Mouse (Mus musculus) neural tube, embryonic 11.5 days (tissue): Measurements from ENCODE around the gene Kcng1. TPM values are rescaled to one million over a fixed set of nuclear protein-coding genes. Genes with fewer than 3 reads are reported as not detected.
A peak's percentile ranks its signal among the peaks of the same experiment; 100 is the strongest.

Experiments
- ATAC-seq: fragments of 200-750 bp; cut with Nextera tagmentation; 2 replicates; pipeline ENCODE4 v1.8.0; 2017; ENCODE audit warnings: moderate number of reproducible peaks, mild to moderate bottlenecking, moderate TSS enrichment, moderate library complexity; ENCODE audit not compliant: insufficient read depth, low FRiP score, low TSS enrichment
- DNase-seq: peaks from one replicate; pipeline ENCODE4 v3.0.0-alpha.2; 2015; ENCODE audit warnings: low spot score
- H3K27ac ChIP-seq: fragments of 300-500 bp; sonication (generic); 2 replicates; pipeline ENCODE4 v1.5.1; 2014; ENCODE audit warnings: low read depth, mild to moderate bottlenecking, low read length
- H3K27me3 ChIP-seq: fragments of 300-500 bp; sonication (generic); 2 replicates; pipeline ENCODE4 v1.6.1; 2014; ENCODE audit warnings: mild to moderate bottlenecking, low read length, mixed read lengths; ENCODE audit not compliant: control insufficient read depth, insufficient read depth
- H3K36me3 ChIP-seq: fragments of 300-500 bp; sonication (generic); 2 replicates; pipeline ENCODE4 v1.6.1; 2014; ENCODE audit warnings: mild to moderate bottlenecking, low read length, moderate library complexity, mixed read lengths; ENCODE audit not compliant: control insufficient read depth, insufficient read depth
- H3K4me1 ChIP-seq: fragments of 300-500 bp; sonication (generic); 2 replicates; pipeline ENCODE4 v1.6.1; 2014; ENCODE audit warnings: low read length, mixed read lengths; ENCODE audit not compliant: control insufficient read depth, insufficient read depth
- H3K4me2 ChIP-seq: fragments of 300-500 bp; sonication (generic); 2 replicates; pipeline ENCODE4 v1.6.1; 2014; ENCODE audit warnings: low read depth, mild to moderate bottlenecking, moderate library complexity
- H3K4me3 ChIP-seq: fragments of 300-500 bp; sonication (generic); 2 replicates; pipeline ENCODE4 v1.5.1; 2014; ENCODE audit warnings: low read depth, low read length
- H3K9ac ChIP-seq: fragments of 300-500 bp; sonication (generic); 2 replicates; pipeline ENCODE4 v1.6.1; 2014; ENCODE audit warnings: mild to moderate bottlenecking, low read length
- H3K9me3 ChIP-seq: fragments of 300-500 bp; sonication (generic); 2 replicates; pipeline ENCODE4 v1.6.1; 2016; ENCODE audit warnings: low read length; ENCODE audit not compliant: control insufficient read depth
- WGBS: fragments of 180-500 bp; shearing (Covaris S2); extraction: QIAGEN DNeasy Blood & Tissue Kit; methylation state at CpG from one replicate; pipeline ENCODE4 v1.1.7; 2014; 5-methylcytosine and 5-hydroxymethylcytosine counted together
- polyA plus RNA-seq: library from polyadenylated mRNA; unstranded; fragments of >200 nt; fragmentation: Nextera tagmentation; extraction: Ambion mirVana; gene quantifications from 2 replicates; pipeline ENCODE4 v1.2.1, GENCODE M21; 2014

The Kcng1 gene
- polyA plus RNA-seq, 1 experiment from 2014 or later, result 0.52 TPM

GRCm38 (mm10) chr2:168252639-168253292 is 28.8 kb downstream of the Kcng1 start:
- H3K27me3 ChIP-seq, result no peaks in the 10 kb centered on the region; the same call in 1 of the 2 replicates
- peak overlapping the region; percentile 1; the same call in 1 of the 2 replicates for H3K4me3 ChIP-seq
- no peaks in the 10 kb centered on the region for H3K4me1 ChIP-seq
- WGBS, result 14% methylated on average over 16 of the region's 16 CpGs
- H3K9me3 ChIP-seq, result no peaks in the 10 kb centered on the region
- no peaks in the 10 kb centered on the region for H3K36me3 ChIP-seq
- peak overlapping the region; percentile 19; the same call in 1 of the 2 replicates for H3K4me2 ChIP-seq
- ATAC-seq (peak; percentile 45; the same call in 1 of the 2 replicates), DNase-seq (peak; percentile 63)
- H3K9ac ChIP-seq, result no peak overlapping the region
- no peak overlapping the region for H3K27ac ChIP-seq

GRCm38 (mm10) chr2:168250270-168250669 is 31.3 kb downstream of the Kcng1 start:
- H3K4me3 ChIP-seq, result no peak overlapping the region
- H3K27me3 ChIP-seq, result no peaks in the 10 kb centered on the region; the same call in 1 of the 2 replicates
- ATAC-seq (no peak), DNase-seq (peak; percentile 83)
- H3K27ac ChIP-seq, result no peak overlapping the region
- H3K4me2 ChIP-seq, result no peak overlapping the region
- H3K36me3 ChIP-seq, result no peaks in the 10 kb centered on the region
- H3K4me1 ChIP-seq, result no peaks in the 10 kb centered on the region
- H3K9me3 ChIP-seq, result no peaks in the 10 kb centered on the region
- 18% methylated on average over 8 of the region's 8 CpGs for WGBS
- no peak overlapping the region for H3K9ac ChIP-seq

- no peaks in the 10 kb centered on the region for H3K4me1 ChIP-seq
- H3K9ac ChIP-seq, result no peak overlapping the region
- 30% methylated on average over 2 of the region's 2 CpGs for WGBS
- no peaks in the 10 kb centered on the region for H3K9me3 ChIP-seq
- H3K27me3 ChIP-seq, result no peaks in the 10 kb centered on the region; the same call in 1 of the 2 replicates
- no peak overlapping the region for H3K4me2 ChIP-seq
- DNase-seq (no peak), ATAC-seq (no peak)
- no peak overlapping the region for H3K27ac ChIP-seq
- no peak overlapping the region for H3K4me3 ChIP-seq
- no peaks in the 10 kb centered on the region for H3K36me3 ChIP-seq
Measured at GRCm38 (mm10) chr2:168248856-168249245, 32.7 kb downstream of the Kcng1 start.

DNA sequence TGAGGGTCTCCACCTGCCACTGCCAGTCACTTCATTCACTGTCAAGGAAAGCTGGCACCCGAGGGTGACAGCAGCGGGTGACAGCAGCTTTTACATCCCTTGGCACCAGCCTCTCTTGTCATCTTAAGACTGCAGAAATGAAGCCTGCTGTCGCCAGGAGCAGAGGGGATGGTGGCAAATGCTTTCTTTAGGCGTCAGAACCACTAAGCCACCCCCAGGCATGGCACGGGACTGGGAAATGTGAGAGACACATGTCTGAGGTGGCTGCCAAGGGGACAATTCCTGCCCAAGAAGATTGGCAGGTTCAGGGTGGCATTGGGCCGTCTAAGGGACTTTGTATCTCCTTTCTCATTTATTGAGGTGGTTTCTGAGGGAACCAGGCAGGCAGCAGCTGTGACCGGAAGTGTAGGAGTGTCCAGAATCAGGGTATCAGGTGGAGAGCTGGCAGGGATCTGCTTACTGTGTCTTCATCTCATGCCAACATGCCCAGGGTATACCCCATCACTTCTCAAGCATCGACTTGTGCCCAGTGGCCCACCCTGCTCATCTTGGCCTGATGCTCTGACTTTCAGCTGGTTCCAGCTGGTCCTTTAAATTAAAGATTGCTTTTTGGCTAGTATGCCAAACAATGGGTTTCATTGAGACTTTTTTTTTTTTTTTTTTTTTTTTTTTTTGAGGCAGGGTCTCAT is 33.2 kb downstream of the Kcng1 start:
- no peaks in the 10 kb centered on the region for H3K4me1 ChIP-seq

GRCm38 (mm10) chr2:168245571-168245970 is 36.0 kb downstream of the Kcng1 start:
- no peak for DNase-seq
- Histone ChIP-seq H3K9me3 (no peaks in the 10 kb centered on the region), H3K4me1 (no peaks in the 10 kb centered on the region), H3K36me3 (no peaks in the 10 kb centered on the region), H3K9ac (no peak overlapping the region), H3K27ac (no peak overlapping the region), H3K27me3 (no peaks in the 10 kb centered on the region), H3K4me3 (no peak overlapping the region), H3K4me2 (no peak overlapping the region)
- WGBS, result 37% methylated on average over 8 of the region's 8 CpGs
- ATAC-seq, result no peak

More for the DNA sequence above, 33.2 kb downstream of the Kcng1 start:
- H3K9me3 ChIP-seq, result no peaks in the 10 kb centered on the region
- H3K4me3 ChIP-seq, result no peak overlapping the region
- H3K4me2 ChIP-seq, result no peak overlapping the region
- ATAC-seq (no peak), DNase-seq (no peak)
- H3K9ac ChIP-seq, result no peak overlapping the region
- no peaks in the 10 kb centered on the region for H3K36me3 ChIP-seq
- no peaks in the 10 kb centered on the region; the same call in 1 of the 2 replicates for H3K27me3 ChIP-seq
- no peak overlapping the region for H3K27ac ChIP-seq
- WGBS, result 78% methylated on average over 8 of the region's 8 CpGs

DNA sequence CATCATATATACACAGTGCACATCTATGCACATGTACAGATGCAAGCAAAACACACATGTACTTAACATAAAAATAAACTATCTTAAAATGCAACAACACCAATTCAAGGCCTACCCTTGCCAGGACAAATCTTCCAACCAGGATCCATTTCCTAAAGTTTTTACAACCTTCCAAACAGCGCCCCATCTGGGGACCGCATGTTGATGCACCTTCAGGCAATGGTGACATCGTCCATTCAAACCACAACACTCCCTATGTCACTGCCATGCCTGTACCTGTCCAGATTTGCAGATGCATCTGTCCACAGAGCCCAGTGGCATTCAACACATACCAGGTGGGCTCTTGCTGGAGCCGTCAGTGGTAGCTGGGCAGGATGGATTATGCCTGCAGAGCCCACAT is 38.3 kb downstream of the Kcng1 start:
- Histone ChIP-seq H3K36me3 (no peaks in the 10 kb centered on the region), H3K4me3 (no peak overlapping the region), H3K9ac (no peak overlapping the region), H3K4me2 (no peak overlapping the region), H3K4me1 (no peaks in the 10 kb centered on the region), H3K27me3 (no peaks in the 10 kb centered on the region), H3K9me3 (no peaks in the 10 kb centered on the region), H3K27ac (no peak overlapping the region)
- 74% methylated on average over 4 of the region's 4 CpGs for WGBS
- no peak for ATAC-seq
- no peak for DNase-seq

DNA sequence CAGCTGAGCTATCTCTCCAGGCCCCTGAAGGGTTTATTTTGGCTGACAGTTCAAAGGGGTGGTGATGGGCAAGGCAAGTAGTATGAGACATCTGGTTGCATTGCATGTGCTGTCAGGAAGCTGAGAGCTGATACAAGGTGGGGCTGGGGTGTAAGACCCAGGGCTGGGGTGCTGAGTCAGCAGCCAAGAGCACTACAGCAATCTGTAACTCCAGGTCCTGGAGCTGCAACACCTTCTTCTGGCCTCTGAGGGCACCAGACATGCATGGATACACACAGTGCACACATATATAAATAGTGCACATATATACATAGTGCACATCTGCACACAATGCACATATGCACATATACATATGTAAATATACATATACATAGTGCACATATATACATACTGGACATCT is 38.7 kb downstream of the Kcng1 start:
- H3K4me3 ChIP-seq, result no peak overlapping the region
- H3K27ac ChIP-seq, result no peak overlapping the region
- no peak overlapping the region for H3K4me2 ChIP-seq
- no peaks in the 10 kb centered on the region for H3K9me3 ChIP-seq
- ATAC-seq, result no peak
- no peak overlapping the region for H3K9ac ChIP-seq
- no peak for DNase-seq
- H3K36me3 ChIP-seq, result no peaks in the 10 kb centered on the region
- H3K27me3 ChIP-seq, result no peaks in the 10 kb centered on the region
- H3K4me1 ChIP-seq, result no peaks in the 10 kb centered on the region

- DNase-seq (no peak), ATAC-seq (no peak)
- Histone ChIP-seq H3K4me3 (no peak overlapping the region), H3K9ac (no peak overlapping the region), H3K9me3 (no peaks in the 10 kb centered on the region), H3K27ac (no peak overlapping the region), H3K4me2 (no peak overlapping the region), H3K36me3 (no peaks in the 10 kb centered on the region), H3K27me3 (no peaks in the 10 kb centered on the region), H3K4me1 (no peaks in the 10 kb centered on the region)
- WGBS, result 90% methylated on average over 4 of the region's 4 CpGs
Measured at GRCm38 (mm10) chr2:168238335-168238734, 43.2 kb downstream of the Kcng1 start.

DNA sequence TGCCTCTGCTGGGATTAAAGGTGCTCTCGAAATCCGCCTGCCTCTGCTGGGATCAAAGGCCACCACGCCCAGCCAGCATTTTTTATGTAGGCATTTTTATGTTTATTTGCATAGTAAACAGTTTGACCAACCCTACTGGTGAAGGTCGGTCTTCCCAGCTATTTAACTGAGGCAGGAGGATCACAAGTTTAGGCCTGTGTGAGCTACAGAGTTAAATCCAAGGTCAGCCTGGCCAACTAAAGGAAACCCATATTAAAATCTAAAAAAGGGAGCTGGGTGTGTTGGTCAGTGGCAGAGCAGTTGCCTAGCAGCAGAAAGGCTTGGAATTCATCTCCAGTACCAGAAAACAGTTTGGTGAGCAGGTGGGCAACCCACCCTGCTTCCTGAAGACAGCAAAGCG is 48.2 kb downstream of the Kcng1 start:
- Histone ChIP-seq H3K4me1 (peaks cover 15% of the 10 kb centered on the region), H3K27ac (no peak overlapping the region), H3K4me3 (no peak overlapping the region), H3K9me3 (no peaks in the 10 kb centered on the region), H3K27me3 (no peaks in the 10 kb centered on the region), H3K9ac (no peak overlapping the region), H3K36me3 (no peaks in the 10 kb centered on the region; the same call in 1 of the 2 replicates), H3K4me2 (no peak overlapping the region)
- DNase-seq (no peak), ATAC-seq (no peak)
- 92% methylated on average over 5 of the region's 5 CpGs for WGBS
